Mouse (Mus musculus) thymus, postnatal 4 days (tissue): ENCODE data around the gene Alg14.

ENCODE experiments used
- DNase-seq: peaks from one replicate; pipeline ENCODE4 v3.0.0; 2021

Gene Alg14

GRCm38 (mm10) chr3:121282998-121283397 lies 8.6 kb upstream of the Alg14 start, which contains the start of gene Tmem56:
Gene Tmem56 (minus strand): TSS chr3:121283098.
- no peak for DNase-seq

GRCm38 (mm10) chr3:121285219-121285618 lies 6.4 kb upstream of the Alg14 start:
- DNase-seq: no peak

- peak; percentile 51 for DNase-seq
Measured at GRCm38 (mm10) chr3:121287151-121287550, 4.4 kb upstream of the Alg14 start.

GRCm38 (mm10) chr3:121290681-121291080 lies 892 bp upstream of the Alg14 start:
- DNase-seq: no peak

GRCm38 (mm10) chr3:121291225-121291559 lies 381 bp upstream of the Alg14 start:
- no peak for DNase-seq

GRCm38 (mm10) chr3:121294200-121294599 lies 2.6 kb downstream of the Alg14 start:
- no peak for DNase-seq

GRCm38 (mm10) chr3:121306641-121307040 lies 15.1 kb downstream of the Alg14 start:
- DNase-seq: peak; percentile 58

GRCm38 (mm10) chr3:121307532-121308234 lies 16.1 kb downstream of the Alg14 start:
- DNase-seq: peak; percentile 79

GRCm38 (mm10) chr3:121308935-121309334 lies 17.4 kb downstream of the Alg14 start:
- no peak for DNase-seq

- no peak for DNase-seq
Measured at GRCm38 (mm10) chr3:121309429-121309828, 17.9 kb downstream of the Alg14 start.

- peak; percentile 37 for DNase-seq
Measured at GRCm38 (mm10) chr3:121309896-121310714, 18.5 kb downstream of the Alg14 start.

- peak; percentile 64 for DNase-seq
Measured at GRCm38 (mm10) chr3:121312426-121312825, 20.9 kb downstream of the Alg14 start.

GRCm38 (mm10) chr3:121312979-121313378 lies 21.4 kb downstream of the Alg14 start:
- DNase-seq: peak; percentile 53

GRCm38 (mm10) chr3:121314149-121314548 lies 22.6 kb downstream of the Alg14 start:
- no peak for DNase-seq

- no peak for DNase-seq
Measured at GRCm38 (mm10) chr3:121315498-121315897, 23.9 kb downstream of the Alg14 start.

- no peak for DNase-seq
Measured at GRCm38 (mm10) chr3:121319906-121320305, 28.3 kb downstream of the Alg14 start.

- no peak for DNase-seq
Measured at GRCm38 (mm10) chr3:121320896-121321295, 29.3 kb downstream of the Alg14 start.

- no peak for DNase-seq
Measured at GRCm38 (mm10) chr3:121323371-121323770, 31.8 kb downstream of the Alg14 start.

GRCm38 (mm10) chr3:121327406-121327805 lies 35.8 kb downstream of the Alg14 start:
- DNase-seq: no peak

GRCm38 (mm10) chr3:121329647-121330046 lies 38.1 kb downstream of the Alg14 start:
- peak; percentile 44 for DNase-seq

- peak; percentile 53 for DNase-seq
Measured at GRCm38 (mm10) chr3:121330244-121330646, 38.7 kb downstream of the Alg14 start.

- no peak for DNase-seq
Measured at GRCm38 (mm10) chr3:121336234-121336890, 44.8 kb downstream of the Alg14 start.

GRCm38 (mm10) chr3:121338687-121339086 lies 47.1 kb downstream of the Alg14 start:
- no peak for DNase-seq

GRCm38 (mm10) chr3:121340321-121340761 lies 48.8 kb downstream of the Alg14 start:
- DNase-seq: no peak
